Mouse (Mus musculus): ENCODE measurements around the gene Nprl3. TPM values are rescaled to one million over a fixed set of nuclear protein-coding genes. Genes with fewer than 3 reads are reported as not detected.

Gene Nprl3
- total RNA-seq, 2 experiments from 2014 or later, result 47.0 to 57.0 TPM

DNA sequence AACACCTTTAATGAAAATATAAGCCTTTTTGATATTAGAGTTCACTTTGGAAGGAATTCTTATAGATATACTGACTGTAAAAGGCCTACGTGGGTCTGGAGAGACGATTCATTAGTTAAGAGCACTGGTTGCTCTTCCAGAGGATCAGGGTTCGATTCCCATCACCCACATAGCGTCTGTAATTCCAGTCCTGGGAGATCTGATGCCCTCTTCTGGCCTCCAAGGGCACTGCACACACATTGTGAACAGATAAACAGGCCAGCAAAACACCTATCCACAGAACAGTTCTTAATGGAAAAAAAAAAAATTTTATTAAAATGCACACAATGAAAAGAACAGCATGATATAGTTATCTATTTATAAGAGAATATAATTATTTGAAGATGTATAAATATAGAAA, 80.3 kb downstream of the Nprl3 start:
- intact Hi-C loops (cut with DNase I), result no loop called here
- DNase-seq (ENCODE audit: low spot score in 2 of 2), result no peak

GRCm38 (mm10) chr11:32186031-32186430, 81.5 kb downstream of the Nprl3 start:
- intact Hi-C loops (cut with DNase I), result no loop called here
- no peak for DNase-seq (ENCODE audit: low spot score in 2 of 2)

DNA sequence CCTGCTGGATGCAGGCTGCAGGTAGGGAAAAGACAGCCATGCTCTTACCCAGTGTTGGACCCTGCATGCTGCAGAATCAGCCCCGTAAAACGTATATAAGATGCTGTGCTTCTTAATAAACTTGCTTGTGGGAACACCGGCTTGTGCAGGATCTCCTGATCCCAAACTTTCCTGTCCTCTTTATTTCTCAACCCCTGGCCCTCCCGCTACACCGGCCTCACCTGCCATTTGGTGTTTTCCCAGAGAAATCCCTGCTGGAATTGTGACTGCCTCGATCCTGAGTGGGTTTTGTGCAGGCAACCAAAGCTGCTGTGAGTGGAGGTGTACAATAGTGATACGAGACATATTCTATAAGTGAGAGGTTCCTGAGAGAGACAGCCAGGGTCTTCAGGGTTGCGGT, 83.0 kb downstream of the Nprl3 start:
- intact Hi-C loops (cut with DNase I), result loop anchor here (5.0 kb wide), 1 partner anchor 138 kb away; no protein-coding TSS in a partner anchor
- DNase-seq (ENCODE audit: low spot score in 2 of 2), result no peak

DNA sequence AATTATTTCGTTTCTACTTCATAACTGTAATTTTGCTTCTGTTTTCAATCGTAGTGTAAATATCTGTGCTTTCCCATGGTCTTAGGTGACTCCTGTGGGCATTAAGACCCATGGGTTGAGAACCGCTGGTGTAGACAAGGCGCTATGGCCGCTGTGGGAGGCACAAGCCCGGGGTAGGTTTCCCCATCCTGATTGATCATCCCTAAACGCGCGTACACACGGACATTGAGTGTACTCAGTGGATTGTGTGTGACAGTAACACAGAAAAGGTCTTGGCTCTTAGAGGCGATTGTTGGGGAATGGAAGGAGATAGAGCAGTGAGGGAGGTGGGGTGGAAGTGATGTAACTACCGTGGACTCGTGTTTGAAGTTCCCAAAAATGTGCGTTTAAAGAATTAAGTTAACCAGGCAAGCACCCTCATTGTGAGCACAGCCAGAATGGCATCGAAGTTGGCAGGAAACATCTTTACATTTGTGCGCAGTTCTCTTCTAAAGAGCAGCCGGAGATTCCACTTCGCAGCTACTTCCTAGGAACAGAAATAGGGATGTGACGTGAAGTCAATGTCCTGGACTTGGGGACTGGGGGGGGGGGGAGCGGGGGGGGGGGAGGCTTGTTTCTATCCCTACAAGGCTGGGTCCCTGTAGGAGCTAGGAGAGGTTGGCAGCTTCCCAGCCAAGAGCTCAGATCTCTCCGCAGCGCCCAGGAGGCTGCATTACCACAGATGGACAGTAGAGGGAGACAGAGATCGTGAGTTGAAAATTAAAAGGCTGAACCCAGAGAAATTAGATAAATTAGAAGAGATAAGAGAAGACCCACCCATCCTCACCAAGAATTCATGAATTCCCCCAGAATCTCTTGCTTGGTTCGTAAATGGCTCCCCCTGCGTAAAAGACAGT, 85.3 kb downstream of the Nprl3 start:
- intact Hi-C loops (cut with DNase I), result loop anchor here (2.0 to 5.0 kb wide), 2 partner anchors 57 to 140 kb away; no protein-coding TSS in a partner anchor
- peak; percentile 92 to 93 for DNase-seq (ENCODE audit: low spot score in 2 of 2)

- no peak for DNase-seq (ENCODE audit: low spot score in 2 of 2)
- intact Hi-C loops (cut with DNase I), result loop anchor here (5.0 kb wide), 1 partner anchor 141 kb away; no protein-coding TSS in a partner anchor
Observed at GRCm38 (mm10) chr11:32181246-32181645, 86.3 kb downstream of the Nprl3 start.

DNA sequence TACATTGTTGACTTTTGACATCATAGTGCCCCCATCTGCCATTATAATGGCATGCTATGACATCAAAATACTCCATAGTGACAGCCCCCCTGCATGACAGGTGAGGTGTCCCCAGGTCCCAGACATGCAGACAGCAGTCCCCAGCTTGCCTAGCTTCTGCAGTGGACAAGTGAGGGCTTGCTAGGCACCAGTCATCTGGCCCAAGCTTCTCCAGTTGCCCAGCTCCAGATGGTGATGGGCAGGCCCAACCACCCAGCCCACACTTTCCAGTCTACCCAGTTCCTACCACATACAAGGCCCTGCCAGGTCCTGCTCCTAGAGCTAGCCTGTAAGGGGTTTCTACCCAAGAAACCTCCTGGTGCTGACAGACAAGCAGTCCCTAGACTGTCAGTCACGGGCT, 89.0 kb downstream of the Nprl3 start:
- DNase-seq (ENCODE audit: low spot score in 2 of 2), result no peak
- intact Hi-C loops (cut with DNase I), result no loop called here

Other genes starting within 250 kb of the Nprl3 start
- gene Il9r, start 67.4 kb downstream of the Nprl3 start, total RNA-seq (2021), result not detected
- gene Snrnp25, start 62.3 kb downstream of the Nprl3 start, total RNA-seq (2021), result 10 to 100 TPM; 24.9 to 26.2 TPM
- gene Rhbdf1, start 45.4 kb downstream of the Nprl3 start, total RNA-seq (2021), result 10 to 100 TPM; 16.5 to 18.0 TPM
- gene Mpg, start 41.2 kb downstream of the Nprl3 start, total RNA-seq (2021), result 10 to 100 TPM; 18.7 to 20.5 TPM
- not detected for gene Hba-x, start 8.7 kb upstream of the Nprl3 start, total RNA-seq (2021)
- gene Hba-a1, start 15.8 kb upstream of the Nprl3 start, total RNA-seq (2021), result 100 to 1,000 TPM; 855 to 863 TPM
- 1 to 10 TPM; 1.4 to 2.2 TPM for gene Hbq1b, start 19.3 kb upstream of the Nprl3 start, total RNA-seq (2021)
- gene Hba-a2, start 28.8 kb upstream of the Nprl3 start, total RNA-seq (2021), result 100 to 1,000 TPM; 768 to 806 TPM
- 1 to 10 TPM in 1 of 2 experiments, not detected in 1; 1.1 TPM for gene Hbq1a, start 32.4 kb upstream of the Nprl3 start, total RNA-seq (2021)
- 10 to 100 TPM; 20.7 to 23.2 TPM for gene Sh3pxd2b, start 80.1 kb upstream of the Nprl3 start, total RNA-seq (2021)
- 10 to 100 TPM; 52.7 to 53.0 TPM for gene Ubtd2, start 187.7 kb upstream of the Nprl3 start, total RNA-seq (2021)

Data from left cerebral cortex, postnatal 14 days (tissue).